Mouse (Mus musculus): ENCODE results near the gene Ctf1. TPM values are rescaled to one million over a fixed set of nuclear protein-coding genes. Genes with fewer than 3 reads are reported as not detected.

Gene Ctf1
- polyA plus RNA-seq, 1 experiment from 2014 or later, result 3.6 TPM

DNA sequence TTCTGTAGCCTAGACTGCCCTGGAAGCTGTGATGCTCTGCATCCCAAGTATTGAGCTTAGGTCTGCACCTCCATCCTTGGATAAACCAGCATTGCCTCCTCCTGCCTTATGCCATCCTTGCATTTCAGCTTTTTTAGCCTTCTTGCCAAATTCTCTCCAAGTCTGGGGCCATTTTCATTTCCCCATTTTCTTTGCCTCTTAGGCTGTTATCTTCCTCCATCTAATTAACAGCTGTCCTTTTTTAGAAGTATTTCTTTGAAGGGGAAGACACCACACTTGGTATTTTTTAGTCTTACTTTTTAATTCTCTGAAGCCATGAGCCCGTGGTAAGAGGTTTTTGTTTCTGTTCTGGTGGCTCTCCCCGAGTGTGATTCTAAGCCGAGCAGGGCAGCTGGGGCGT lies 51.1 kb downstream of the Ctf1 start:
- Histone ChIP-seq H3K4me3 (no peak overlapping the region), H3K9me3 (replicated peaks) (no peaks in the 10 kb centered on the region), H3K27me3 (replicated peaks) (no peaks in the 10 kb centered on the region), H3K4me2 (no peak overlapping the region), H3K36me3 (peaks cover 54% of the 10 kb centered on the region), H3K4me1 (peaks cover 52% of the 10 kb centered on the region), H3K27ac (no peak overlapping the region), H3K9ac (no peak overlapping the region)
- ATAC-seq, result no peak
- 83% methylated on average over 4 of the region's 4 CpGs for WGBS (ENCODE audit: insufficient replicate concordance)

DNA sequence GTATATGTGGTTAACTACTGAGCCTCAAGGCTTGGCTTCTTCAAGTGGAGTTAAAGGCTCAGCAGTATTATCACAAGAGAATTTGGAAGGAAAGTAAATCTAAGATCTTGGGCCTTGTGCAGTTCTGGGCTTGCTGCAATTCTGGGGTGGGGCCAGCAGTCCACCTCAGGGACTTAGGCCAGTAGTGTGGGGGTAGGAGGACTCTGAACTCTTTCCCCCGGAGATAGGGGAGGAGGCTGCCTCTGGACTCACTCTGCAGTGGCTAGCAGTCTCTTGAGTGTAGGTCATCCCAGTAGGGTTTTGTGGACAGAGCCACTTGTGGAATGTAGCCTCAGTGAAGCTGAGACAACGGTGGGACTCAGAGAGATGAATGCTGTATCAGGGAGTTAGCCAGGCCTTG lies 53.2 kb downstream of the Ctf1 start:
- peak overlapping the region; percentile 96 for H3K27ac ChIP-seq
- WGBS (ENCODE audit: insufficient replicate concordance), result 74% methylated on average over 2 of the region's 2 CpGs
- no peak overlapping the region for H3K4me2 ChIP-seq
- H3K4me3 ChIP-seq, result no peak overlapping the region
- ATAC-seq, result no peak
- peaks cover 58% of the 10 kb centered on the region for H3K4me1 ChIP-seq
- no peaks in the 10 kb centered on the region for H3K27me3 ChIP-seq (replicated peaks)
- H3K9me3 ChIP-seq (replicated peaks), result no peaks in the 10 kb centered on the region
- no peak overlapping the region for H3K9ac ChIP-seq
- peaks cover 54% of the 10 kb centered on the region for H3K36me3 ChIP-seq

DNA sequence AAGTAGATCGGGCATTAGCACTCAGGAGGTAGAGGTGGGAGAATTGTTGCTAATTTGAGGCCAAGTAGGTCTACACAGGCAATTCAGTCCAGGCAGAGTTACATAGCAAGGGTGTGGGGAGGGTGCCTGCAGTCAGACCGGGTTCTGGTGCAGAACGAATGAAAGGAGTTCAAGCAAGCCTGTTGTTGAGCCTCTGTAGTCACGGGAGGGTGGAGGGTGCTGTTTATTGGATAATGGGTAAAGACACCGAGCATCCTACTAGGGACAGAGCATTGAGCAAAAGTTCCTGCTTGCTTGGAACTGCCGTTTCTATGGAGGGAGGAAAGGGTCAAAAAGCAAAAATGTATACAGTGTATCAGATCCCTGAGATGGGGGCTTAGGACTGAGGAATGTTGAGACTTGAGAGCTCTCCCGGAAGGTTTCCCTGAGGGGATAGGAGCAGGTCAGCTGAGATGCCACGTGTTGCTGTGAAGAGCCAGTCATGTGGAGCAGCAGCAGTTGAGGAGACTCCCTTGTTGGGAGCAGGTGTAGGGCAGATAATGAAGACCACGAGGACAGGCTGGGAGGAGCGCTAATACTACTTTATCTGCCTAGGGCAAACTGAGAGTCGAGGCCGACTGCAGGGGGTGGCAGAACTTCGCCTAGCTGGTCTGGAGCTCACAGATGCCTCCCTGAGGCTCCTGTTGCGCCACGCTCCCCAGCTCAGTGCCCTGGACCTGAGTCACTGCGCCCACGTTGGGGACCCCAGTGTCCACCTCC lies 54.5 kb downstream of the Ctf1 start:
- H3K36me3 ChIP-seq, result peaks cover 49% of the 10 kb centered on the region
- 31% methylated on average over 17 of the region's 17 CpGs for WGBS (ENCODE audit: insufficient replicate concordance)
- peak overlapping the region; percentile 86 for H3K4me2 ChIP-seq

More for the DNA sequence above, 54.5 kb downstream of the Ctf1 start:
- Histone ChIP-seq H3K27ac (peak overlapping the region; percentile 96), H3K9ac (peak overlapping the region; percentile 76), H3K27me3 (replicated peaks) (no peaks in the 10 kb centered on the region), H3K9me3 (replicated peaks) (no peaks in the 10 kb centered on the region), H3K4me1 (peaks cover 68% of the 10 kb centered on the region), H3K4me3 (peak overlapping the region; percentile 67)
- ATAC-seq, result peak; percentile 94

MicroRNAs encoded within 50 kb of the gene (microRNA counts, 519-probe panel; counts per million panel counts)
- microRNA mmu-miR-762, result 582 counts per million, percentile 70 among the panel's probes with 10 or more counts

Small RNAs within 50 kb of the gene (microRNA-seq; reads per million reads assigned to microRNA genes)
- gene Mir762, result not detected

Other genes starting within 250 kb of the Ctf1 start
- 6.9 and 8.1 TPM in 2 replicates for gene Fbrs, start 233.5 kb upstream of the Ctf1 start, polyA plus RNA-seq (2016; fragmentation: Nextera tagmentation; extraction: Ambion mirVana)
- gene Srcap, start 200.8 kb upstream of the Ctf1 start, polyA plus RNA-seq (2016; fragmentation: Nextera tagmentation; extraction: Ambion mirVana), result 38.2 and 38.8 TPM in 2 replicates
- gene Gm42715, start 193.2 kb upstream of the Ctf1 start, polyA plus RNA-seq (2016; fragmentation: Nextera tagmentation; extraction: Ambion mirVana), result 7.9 and 8.8 TPM in 2 replicates
- gene Tmem265, start 151.3 kb upstream of the Ctf1 start, polyA plus RNA-seq (2016; fragmentation: Nextera tagmentation; extraction: Ambion mirVana), result 1.7 and 2.9 TPM in 2 replicates
- 23.1 and 26.7 TPM in 2 replicates for gene Phkg2, start 139.4 kb upstream of the Ctf1 start, polyA plus RNA-seq (2016; fragmentation: Nextera tagmentation; extraction: Ambion mirVana)
- gene Ccdc189, start 124.1 kb upstream of the Ctf1 start, polyA plus RNA-seq (2016; fragmentation: Nextera tagmentation; extraction: Ambion mirVana), result 7.9 and 8.8 TPM in 2 replicates
- gene Rnf40, start 124.0 kb upstream of the Ctf1 start, polyA plus RNA-seq (2016; fragmentation: Nextera tagmentation; extraction: Ambion mirVana), result 36.3 and 36.9 TPM in 2 replicates
- 3.3 and 3.8 TPM in 2 replicates for gene Zfp629, start 96.9 kb upstream of the Ctf1 start, polyA plus RNA-seq (2016; fragmentation: Nextera tagmentation; extraction: Ambion mirVana)
- 40.6 and 43.6 TPM in 2 replicates for gene Bcl7c, start 3.8 kb upstream of the Ctf1 start, polyA plus RNA-seq (2016; fragmentation: Nextera tagmentation; extraction: Ambion mirVana)
- gene Ctf2, start 19.4 kb downstream of the Ctf1 start, polyA plus RNA-seq (2016; fragmentation: Nextera tagmentation; extraction: Ambion mirVana), result 0.13 and 0.26 TPM in 2 replicates
- 3.7 TPM in 2 replicates for gene Fbxl19, start 31.8 kb downstream of the Ctf1 start, polyA plus RNA-seq (2016; fragmentation: Nextera tagmentation; extraction: Ambion mirVana)
- 14.8 and 15.0 TPM in 2 replicates for gene Orai3, start 57.1 kb downstream of the Ctf1 start, polyA plus RNA-seq (2016; fragmentation: Nextera tagmentation; extraction: Ambion mirVana)
- 13.1 and 13.7 TPM in 2 replicates for gene Setd1a, start 63.9 kb downstream of the Ctf1 start, polyA plus RNA-seq (2016; fragmentation: Nextera tagmentation; extraction: Ambion mirVana)
- gene Gm49388, start 72.9 kb downstream of the Ctf1 start, polyA plus RNA-seq (2016; fragmentation: Nextera tagmentation; extraction: Ambion mirVana), result not detected in 2 replicates
- 28.0 and 29.8 TPM in 2 replicates for gene Hsd3b7, start 87.9 kb downstream of the Ctf1 start, polyA plus RNA-seq (2016; fragmentation: Nextera tagmentation; extraction: Ambion mirVana)
- gene Stx4a, start 111.6 kb downstream of the Ctf1 start, polyA plus RNA-seq (2016; fragmentation: Nextera tagmentation; extraction: Ambion mirVana), result 19.0 and 21.1 TPM in 2 replicates
- gene Stx1b, start 111.8 kb downstream of the Ctf1 start, polyA plus RNA-seq (2016; fragmentation: Nextera tagmentation; extraction: Ambion mirVana), result 0.20 and 0.56 TPM in 2 replicates
- gene Zfp646, start 163.5 kb downstream of the Ctf1 start, polyA plus RNA-seq (2016; fragmentation: Nextera tagmentation; extraction: Ambion mirVana), result 8.6 and 9.1 TPM in 2 replicates
- 11.2 and 11.3 TPM in 2 replicates for gene Zfp668, start 164.1 kb downstream of the Ctf1 start, polyA plus RNA-seq (2016; fragmentation: Nextera tagmentation; extraction: Ambion mirVana)
- 0.26 and 0.49 TPM in 2 replicates for gene Prss53, start 178.2 kb downstream of the Ctf1 start, polyA plus RNA-seq (2016; fragmentation: Nextera tagmentation; extraction: Ambion mirVana)
- gene Gm21974, start 182.7 kb downstream of the Ctf1 start, polyA plus RNA-seq (2016; fragmentation: Nextera tagmentation; extraction: Ambion mirVana), result not detected in 2 replicates
- gene Vkorc1, start 182.9 kb downstream of the Ctf1 start, polyA plus RNA-seq (2016; fragmentation: Nextera tagmentation; extraction: Ambion mirVana), result 75.0 and 80.3 TPM in 2 replicates
- gene Bckdk, start 191.3 kb downstream of the Ctf1 start, polyA plus RNA-seq (2016; fragmentation: Nextera tagmentation; extraction: Ambion mirVana), result 81.3 and 82.2 TPM in 2 replicates
- 29.5 and 31.0 TPM in 2 replicates for gene Kat8, start 199.8 kb downstream of the Ctf1 start, polyA plus RNA-seq (2016; fragmentation: Nextera tagmentation; extraction: Ambion mirVana)
- 4.0 and 4.4 TPM in 2 replicates for gene Prss8, start 217.4 kb downstream of the Ctf1 start, polyA plus RNA-seq (2016; fragmentation: Nextera tagmentation; extraction: Ambion mirVana)
- 3.9 and 5.1 TPM in 2 replicates for gene Prss36, start 234.0 kb downstream of the Ctf1 start, polyA plus RNA-seq (2016; fragmentation: Nextera tagmentation; extraction: Ambion mirVana)

Measured in liver, embryonic 12.5 days (tissue).